Mouse (Mus musculus) forebrain, postnatal 0 days (tissue): Measurements from ENCODE around the gene Hes6. TPM values are rescaled to one million over a fixed set of nuclear protein-coding genes. Genes with fewer than 3 reads are reported as not detected.
A peak's percentile ranks its signal among the peaks of the same experiment; 100 is the strongest.

Experiments used
- ATAC-seq: fragments of 200-750 bp; cut with Nextera tagmentation; 2 replicates; pipeline ENCODE4 v1.8.0; 2017; ENCODE audit warnings: mild to moderate bottlenecking, moderate library complexity
- DNase-seq: peaks from one replicate; pipeline ENCODE4 v3.0.0-alpha.2; 2015
- H3K27ac ChIP-seq: fragments of 300-500 bp; sonication (generic); 2 replicates; pipeline ENCODE4 v1.5.1; 2014; ENCODE audit warnings: low read depth, mild to moderate bottlenecking, antibody characterized with exemption, low read length, moderate library complexity, mixed read lengths
- H3K27me3 ChIP-seq: fragments of 300-500 bp; sonication (generic); 2 replicates; pipeline ENCODE4 v1.6.1; 2014; ENCODE audit warnings: mild to moderate bottlenecking, low read length, mixed read lengths; ENCODE audit not compliant: insufficient read depth
- H3K36me3 ChIP-seq: fragments of 300-500 bp; sonication (generic); 2 replicates; pipeline ENCODE4 v1.6.1; 2014; ENCODE audit warnings: mild to moderate bottlenecking, moderate library complexity; ENCODE audit not compliant: insufficient read depth
- H3K4me1 ChIP-seq: fragments of 300-500 bp; sonication (generic); 2 replicates; pipeline ENCODE4 v1.6.1; 2014; ENCODE audit warnings: antibody characterized with exemption; ENCODE audit not compliant: insufficient read depth
- H3K4me2 ChIP-seq: fragments of 300-500 bp; sonication (generic); 2 replicates; pipeline ENCODE4 v1.6.1; 2014; ENCODE audit warnings: low read depth, mild to moderate bottlenecking, moderate library complexity
- H3K4me3 ChIP-seq: fragments of 300-500 bp; sonication (generic); 2 replicates; pipeline ENCODE4 v1.5.1; 2014; ENCODE audit warnings: low read depth, low read length, mixed read lengths
- H3K9ac ChIP-seq: fragments of 300-500 bp; sonication (generic); 2 replicates; pipeline ENCODE4 v1.6.1; 2014; ENCODE audit warnings: mild to moderate bottlenecking
- H3K9me3 ChIP-seq: fragments of 300-500 bp; sonication (generic); 2 replicates; pipeline ENCODE4 v1.6.1; 2016; ENCODE audit warnings: low read length
- CTCF ChIP-seq: sonication (generic); IDR thresholded peaks from 2 replicates; pipeline ENCODE4 v1.5.1; 2016; ENCODE audit warnings: antibody characterized with exemption, control low read depth, low read depth
- WGBS: fragments of 180-500 bp; shearing (Covaris S2); extraction: QIAGEN DNeasy Blood & Tissue Kit; methylation state at CpG from one replicate; pipeline ENCODE4 v1.1.7; 2014; 5-methylcytosine and 5-hydroxymethylcytosine counted together
- polyA plus RNA-seq: library from polyadenylated mRNA; unstranded; fragments of >200 nt; fragmentation: Nextera tagmentation; extraction: Ambion mirVana; gene quantifications from 2 replicates; pipeline ENCODE4 v1.2.1, GENCODE M21; 2015
- total RNA-seq: library from RNA; depleted of rRNA; stranded (reverse); fragments of >200 nt; gene quantifications from 2 replicates; pipeline ENCODE4 v1.2.3, GENCODE M21; 2014

The Hes6 gene
- total and polyA plus RNA-seq, 2 experiments from 2014 or later, result 133 to 154 TPM

DNA sequence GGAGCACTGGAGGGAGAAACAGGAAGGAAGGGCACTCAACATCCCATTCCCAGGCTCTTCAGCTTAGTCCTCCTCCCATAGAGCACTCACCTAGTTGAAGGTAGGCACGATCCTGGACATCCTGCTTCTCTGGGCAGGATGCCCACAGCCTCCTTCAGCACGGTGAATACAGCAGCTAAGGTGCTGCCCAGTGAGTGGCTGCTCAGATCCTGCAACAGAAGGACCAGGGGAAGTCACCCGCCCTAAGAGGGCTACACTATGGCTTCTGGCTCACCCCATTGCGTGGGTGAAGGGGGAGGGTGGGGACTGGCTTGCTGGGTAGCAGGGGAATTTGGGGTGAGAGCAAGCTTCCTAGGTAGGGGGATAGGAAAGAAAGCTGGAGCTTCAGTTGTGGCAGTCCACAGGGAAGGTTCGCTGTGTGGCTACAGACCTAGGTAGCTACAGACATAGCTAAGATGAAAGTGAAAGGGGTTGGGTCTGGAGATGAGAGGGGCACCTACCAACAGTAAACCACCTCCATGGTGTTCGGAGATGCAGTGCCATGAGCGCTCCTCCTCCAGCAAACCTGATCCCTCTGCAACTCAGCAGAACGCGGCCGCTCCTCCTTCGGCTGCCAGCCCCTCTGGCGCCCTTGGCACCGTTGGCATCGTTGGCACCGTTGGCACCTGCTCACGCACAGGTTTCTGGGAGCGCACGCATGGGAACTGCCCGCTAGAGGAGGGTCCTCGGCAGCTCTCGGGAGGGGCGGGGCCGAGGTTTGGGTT is 8.2 kb downstream of the Hes6 start:
- no peak overlapping the region for H3K27ac ChIP-seq
- no peak overlapping the region for H3K9ac ChIP-seq
- DNase-seq, result no peak
- no peaks in the 10 kb centered on the region for H3K27me3 ChIP-seq
- WGBS, result 51% methylated on average over 23 of the region's 23 CpGs
- H3K4me2 ChIP-seq, result peak overlapping the region; percentile 13; the same call in 1 of the 2 replicates
- no peaks in the 10 kb centered on the region for H3K4me1 ChIP-seq
- 0 out of 2 replicates have a peak, but pooled peaks have one; percentile 16 for ATAC-seq
- no peaks in the 10 kb centered on the region for H3K36me3 ChIP-seq
- no peak overlapping the region for H3K4me3 ChIP-seq
- no peaks in the 10 kb centered on the region for H3K9me3 ChIP-seq
- no peak for TF ChIP-seq CTCF

DNA sequence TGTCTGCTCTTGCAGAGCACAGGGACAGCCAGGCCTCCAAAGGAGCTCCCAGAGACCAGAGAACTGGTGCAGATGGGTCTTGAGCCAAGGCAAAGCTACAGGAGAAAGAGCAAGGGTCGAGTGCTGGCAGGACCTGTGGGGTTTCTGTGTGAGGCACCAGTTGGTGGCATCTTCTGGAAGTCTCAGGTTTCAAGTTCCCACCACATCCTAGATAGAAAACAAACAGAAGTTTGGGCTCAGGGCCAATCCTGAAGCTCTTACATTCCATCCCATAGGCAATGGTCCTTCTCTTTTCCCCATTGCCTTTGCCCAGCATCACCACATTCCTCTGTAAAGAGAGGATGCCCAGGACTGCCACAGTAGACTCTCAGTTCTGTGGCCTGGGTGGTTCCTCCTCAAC is 8.9 kb downstream of the Hes6 start:
- DNase-seq, result no peak
- no peak overlapping the region for H3K9ac ChIP-seq
- no peak overlapping the region for H3K4me2 ChIP-seq
- 17% methylated on average over 1 of the region's 1 CpGs for WGBS
- no peaks in the 10 kb centered on the region for H3K4me1 ChIP-seq
- H3K27me3 ChIP-seq, result no peaks in the 10 kb centered on the region
- ATAC-seq, result no peak
- H3K4me3 ChIP-seq, result no peak overlapping the region
- TF ChIP-seq CTCF, result no peak
- H3K36me3 ChIP-seq, result no peaks in the 10 kb centered on the region
- H3K27ac ChIP-seq, result no peak overlapping the region
- no peaks in the 10 kb centered on the region for H3K9me3 ChIP-seq

DNA sequence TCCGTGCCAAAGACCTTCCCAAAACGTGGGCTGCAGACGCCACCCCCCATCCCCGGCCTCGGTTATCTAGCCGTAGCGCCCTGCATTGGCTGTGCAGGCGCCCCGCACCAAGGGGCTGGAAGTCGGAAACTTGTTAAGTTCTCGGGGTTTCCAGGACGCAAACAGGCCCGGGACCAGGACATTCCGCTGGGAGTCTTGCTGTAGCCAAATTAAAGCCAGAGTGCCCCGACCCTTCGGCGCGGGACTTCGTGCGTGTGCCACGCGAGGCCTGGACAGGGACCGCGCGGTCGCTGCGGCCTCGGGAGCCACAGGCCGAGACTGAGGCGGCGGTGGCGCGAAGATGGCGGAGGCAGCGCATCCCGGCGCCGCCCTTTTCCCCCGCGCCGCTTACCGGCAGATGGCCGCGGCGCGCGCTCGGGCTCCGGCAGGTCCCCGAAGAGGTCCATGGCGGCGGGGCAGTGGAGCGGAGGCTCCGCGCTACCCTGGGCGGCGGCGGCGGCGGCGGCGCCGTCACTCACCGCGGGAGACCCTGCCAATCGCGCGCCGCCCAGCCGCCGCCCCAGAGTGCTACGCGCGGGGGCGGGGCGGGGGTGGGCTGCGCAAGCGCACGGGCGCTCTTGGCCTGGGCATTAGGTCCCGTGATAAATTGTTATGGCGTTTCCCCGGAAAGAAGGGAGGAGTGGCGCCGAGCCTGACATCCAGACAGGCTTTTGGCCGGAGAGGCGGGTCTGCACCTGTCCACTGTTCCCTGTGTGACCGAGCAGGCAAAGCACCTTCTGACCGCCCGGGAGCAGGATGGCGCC is 15.4 kb downstream of the Hes6 start, which contains the start of gene Ilkap:
Gene Ilkap (minus strand): TSS at position 556 of the 803 bp plus-strand sequence.
- Histone ChIP-seq H3K9me3 (no peaks in the 10 kb centered on the region), H3K9ac (peak within 1 kb of the TSS; percentile 85), H3K4me1 (peaks cover 12% of the 10 kb centered on the region), H3K4me2 (peak within 1 kb of the TSS; percentile 67), H3K4me3 (peak within 1 kb of the TSS; percentile 85), H3K27me3 (no peaks in the 10 kb centered on the region), H3K27ac (peak within 1 kb of the TSS; percentile 95), H3K36me3 (peaks cover 3% of the 10 kb centered on the region; the same call in 1 of the 2 replicates)
- peak; percentile 94 for DNase-seq
- 3% methylated on average over 86 of the region's 91 CpGs for WGBS
- ATAC-seq, result peak; percentile 97
- TF ChIP-seq CTCF, result no peak

DNA sequence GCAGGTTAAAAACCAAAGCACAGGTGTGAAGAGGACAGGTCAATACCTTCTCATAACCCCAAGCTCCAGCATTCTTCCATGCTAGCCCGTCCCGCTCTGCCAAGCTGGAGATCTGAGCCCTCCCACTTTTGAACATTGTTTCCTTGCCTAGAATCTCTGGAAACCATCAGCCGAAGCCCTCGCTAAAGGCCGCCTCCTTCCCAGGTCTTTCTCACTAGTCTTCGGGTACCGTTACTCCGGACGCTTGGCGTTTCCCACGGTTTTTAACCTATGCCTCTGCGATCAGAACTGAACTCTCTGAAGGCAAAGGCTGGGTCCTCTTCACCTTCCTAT is 15.9 kb downstream of the Hes6 start:
- peak overlapping the region; percentile 85 for H3K9ac ChIP-seq
- H3K36me3 ChIP-seq, result peaks cover 3% of the 10 kb centered on the region; the same call in 1 of the 2 replicates
- DNase-seq (no peak), ATAC-seq (peak; percentile 1; the same call in 1 of the 2 replicates)
- H3K4me3 ChIP-seq, result peak overlapping the region; percentile 85
- TF ChIP-seq CTCF, result no peak
- peak overlapping the region; percentile 95 for H3K27ac ChIP-seq
- H3K27me3 ChIP-seq, result no peaks in the 10 kb centered on the region
- no peaks in the 10 kb centered on the region for H3K9me3 ChIP-seq
- H3K4me2 ChIP-seq, result peak overlapping the region; percentile 67
- peaks cover 12% of the 10 kb centered on the region for H3K4me1 ChIP-seq
- 2% methylated on average over 12 of the region's 12 CpGs for WGBS

DNA sequence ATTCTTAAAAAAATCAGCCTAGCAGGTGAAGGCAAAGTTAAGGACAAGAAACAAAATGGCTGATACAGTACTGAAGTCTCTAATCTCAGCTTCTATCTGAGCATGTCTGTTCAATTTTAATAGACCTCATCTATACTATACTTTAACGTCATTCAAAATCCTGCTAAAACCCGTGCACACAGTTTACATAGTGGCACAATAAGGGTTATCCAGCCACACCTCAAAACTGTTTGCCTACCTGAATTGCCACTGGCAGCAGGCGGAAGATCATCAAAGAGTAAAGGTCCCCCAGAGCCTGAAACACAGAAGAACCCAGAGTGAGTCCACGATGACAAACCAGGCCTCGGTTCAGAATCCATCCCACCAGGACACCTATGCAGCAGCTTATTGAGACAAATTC is 23.5 kb downstream of the Hes6 start:
- H3K27ac ChIP-seq, result no peak overlapping the region
- DNase-seq (no peak), ATAC-seq (no peak)
- peaks cover 32% of the 10 kb centered on the region for H3K36me3 ChIP-seq
- H3K27me3 ChIP-seq, result no peaks in the 10 kb centered on the region
- no peak for TF ChIP-seq CTCF
- H3K9ac ChIP-seq, result no peak overlapping the region
- no peaks in the 10 kb centered on the region for H3K9me3 ChIP-seq
- H3K4me1 ChIP-seq, result no peaks in the 10 kb centered on the region
- no peak overlapping the region for H3K4me2 ChIP-seq
- H3K4me3 ChIP-seq, result no peak overlapping the region
- 94% methylated on average over 5 of the region's 5 CpGs for WGBS

DNA sequence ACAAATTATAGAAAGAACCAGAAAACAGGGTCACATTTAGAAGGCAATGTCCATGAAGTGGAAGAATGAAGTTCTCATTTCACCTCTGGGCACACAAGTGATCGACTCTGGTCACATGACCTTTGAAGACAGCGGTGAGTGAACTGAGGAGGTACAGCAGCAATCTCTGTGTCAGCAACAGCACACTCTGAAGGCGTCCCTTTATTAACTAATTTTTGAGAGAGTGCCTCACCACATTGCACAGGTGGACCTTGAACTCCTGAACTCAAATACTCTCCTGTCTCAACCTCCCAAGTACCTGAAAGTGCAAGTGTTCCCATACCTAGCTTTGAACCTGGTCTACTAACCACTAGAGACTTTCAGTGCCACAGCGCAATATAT is 32.8 kb downstream of the Hes6 start:
- no peak for TF ChIP-seq CTCF
- Histone ChIP-seq H3K4me3 (no peak overlapping the region), H3K4me2 (no peak overlapping the region), H3K4me1 (no peaks in the 10 kb centered on the region), H3K27ac (no peak overlapping the region), H3K27me3 (no peaks in the 10 kb centered on the region), H3K9ac (no peak overlapping the region), H3K9me3 (no peaks in the 10 kb centered on the region), H3K36me3 (peaks cover 83% of the 10 kb centered on the region)
- 94% methylated on average over 4 of the region's 4 CpGs for WGBS
- ATAC-seq (no peak), DNase-seq (no peak)
